Mouse (Mus musculus): ENCODE measurements at regions not wholly inside any gene's neighbourhood (a gene's known extent, or its start where the extent isn't known, plus 50 kb on each side); places are given as distances from the start of the nearest gene placed in this dataset.

DNA sequence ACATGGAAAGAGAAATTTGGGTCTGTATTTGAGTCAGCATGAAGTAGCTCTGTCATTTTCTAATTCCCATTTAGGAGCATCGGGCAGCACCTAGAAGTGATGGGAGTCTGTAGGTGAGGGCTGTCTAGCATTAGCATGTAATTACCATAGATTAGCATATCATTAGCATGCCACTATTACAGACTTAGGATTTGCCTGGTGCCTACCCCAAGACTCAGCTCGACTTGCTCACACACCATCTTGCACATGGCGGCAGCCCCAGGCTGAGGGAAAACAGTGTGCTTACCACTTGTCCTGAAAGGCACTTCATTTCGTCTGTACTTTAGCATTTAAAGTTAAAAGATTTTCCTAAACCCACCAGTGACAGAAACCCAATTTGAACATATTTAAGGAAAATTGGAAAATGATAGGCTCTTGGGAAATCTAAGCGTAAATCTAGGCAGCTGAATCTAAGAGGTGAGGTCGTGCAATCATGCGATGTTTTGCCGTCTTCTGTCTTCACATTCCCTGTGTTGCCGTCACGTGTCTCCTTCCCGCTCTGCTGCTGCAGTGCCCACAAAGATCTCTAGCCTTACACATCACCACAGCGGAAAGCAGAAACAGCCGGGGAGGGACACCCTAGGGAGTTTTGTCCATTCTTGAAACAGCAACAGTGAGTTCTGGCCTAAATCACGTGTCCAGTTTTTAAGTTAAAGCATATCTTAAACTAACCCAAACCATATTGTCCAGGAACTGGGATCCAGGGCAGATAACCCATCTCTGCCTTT, 101.2 kb upstream of the Tsc22d1 start:
- peaks cover 4% of the 10 kb centered on the region; the same call in 1 of the 2 replicates for H3K4me1 ChIP-seq
- 73% methylated on average over 14 of the region's 14 CpGs for whole genome bisulfite sequencing
- no peak for DNase-seq (ENCODE audit: low spot score)

GRCm38 (mm10) chr14:76318438-76318837, 96.3 kb upstream of the Tsc22d1 start:
- WGBS = 84% methylated on average over 5 of the region's 5 CpGs
- Histone ChIP-seq H3K36me3 (no peaks in the 10 kb centered on the region), H3K27ac (no peak overlapping the region), H3K27me3 (ENCODE audit: insufficient read depth, poor library complexity, severe bottlenecking) (no peaks in the 10 kb centered on the region), H3K4me1 (peaks cover 3% of the 10 kb centered on the region; the same call in 1 of the 2 replicates), H3K4me3 (no peak overlapping the region), H3K9me3 (0 out of 2 replicates have a peak, but pooled peaks cover 2% of the 10 kb centered on the region)
- DNase-seq (ENCODE audit: low spot score) = no peak

More for the DNA sequence above, 101.2 kb upstream of the Tsc22d1 start:
- Histone ChIP-seq H3K27ac (no peak overlapping the region), H3K27me3 (ENCODE audit: insufficient read depth, poor library complexity, severe bottlenecking) (0 out of 2 replicates have a peak, but pooled peaks cover 4% of the 10 kb centered on the region), H3K36me3 (no peaks in the 10 kb centered on the region), H3K4me3 (no peak overlapping the region), H3K9me3 (0 out of 2 replicates have a peak, but pooled peaks cover 2% of the 10 kb centered on the region)

DNA sequence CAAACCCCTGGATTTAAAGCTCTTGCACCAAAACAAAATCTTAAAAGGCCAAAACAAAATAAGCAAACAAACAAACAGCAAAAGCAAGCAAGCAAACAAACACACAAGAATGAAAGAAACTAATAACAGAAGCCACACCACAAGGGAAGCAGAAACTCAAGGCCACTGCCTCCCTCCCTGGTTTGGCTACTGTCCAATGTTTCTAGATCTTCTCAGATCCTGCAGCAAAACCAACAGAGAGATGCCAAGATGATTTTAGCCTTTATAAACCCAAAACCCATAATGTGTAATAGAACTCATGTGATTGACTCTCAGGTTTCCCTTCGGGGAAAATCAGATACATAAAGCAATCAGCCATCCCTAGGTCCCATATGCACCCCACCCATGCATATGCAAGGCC, 90.5 kb upstream of the Tsc22d1 start:
- Histone ChIP-seq H3K4me3 (no peak overlapping the region), H3K27me3 (ENCODE audit: insufficient read depth, poor library complexity, severe bottlenecking) (no peaks in the 10 kb centered on the region), H3K9me3 (no peaks in the 10 kb centered on the region), H3K4me1 (no peaks in the 10 kb centered on the region; the same call in 1 of the 2 replicates), H3K27ac (no peak overlapping the region), H3K36me3 (no peaks in the 10 kb centered on the region)
- 78% methylated on average over 1 of the region's 1 CpGs for WGBS
- DNase-seq (ENCODE audit: low spot score) = no peak

DNA sequence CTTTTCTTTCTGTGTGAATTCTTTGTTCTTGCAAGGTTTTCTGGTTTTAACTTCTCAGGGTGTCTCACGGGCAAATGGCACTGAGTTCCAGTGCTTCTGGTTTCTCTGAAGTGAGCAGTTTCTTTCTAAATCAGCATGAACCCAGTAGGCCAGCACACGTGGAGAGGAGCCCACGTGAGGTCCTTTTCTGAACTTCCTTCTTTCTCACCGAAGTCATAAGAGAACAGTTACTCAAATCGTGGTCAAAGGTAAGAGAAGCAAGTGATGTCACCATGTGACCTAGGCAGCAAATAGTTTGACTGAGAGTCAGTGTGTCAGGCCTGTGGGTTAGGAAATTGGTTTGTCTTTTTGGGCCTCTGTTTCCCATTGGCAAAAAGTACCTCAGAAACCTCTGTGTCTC, 84.8 kb upstream of the Tsc22d1 start:
- Histone ChIP-seq H3K27ac (no peak overlapping the region), H3K27me3 (ENCODE audit: insufficient read depth, poor library complexity, severe bottlenecking) (no peaks in the 10 kb centered on the region), H3K4me3 (no peak overlapping the region), H3K4me1 (peaks cover 16% of the 10 kb centered on the region; the same call in 1 of the 2 replicates), H3K36me3 (no peaks in the 10 kb centered on the region), H3K9me3 (no peaks in the 10 kb centered on the region)
- WGBS = 74% methylated on average over 5 of the region's 5 CpGs
- DNase-seq (ENCODE audit: low spot score) = no peak

GRCm38 (mm10) chr14:76331497-76332335, 83.0 kb upstream of the Tsc22d1 start:
- Histone ChIP-seq H3K36me3 (no peaks in the 10 kb centered on the region), H3K4me3 (no peak overlapping the region), H3K27ac (no peak overlapping the region), H3K4me1 (peaks cover 21% of the 10 kb centered on the region; the same call in 1 of the 2 replicates), H3K27me3 (ENCODE audit: insufficient read depth, poor library complexity, severe bottlenecking) (no peaks in the 10 kb centered on the region), H3K9me3 (no peaks in the 10 kb centered on the region)
- 63% methylated on average over 11 of the region's 11 CpGs for WGBS
- DNase-seq (ENCODE audit: low spot score) = no peak

DNA sequence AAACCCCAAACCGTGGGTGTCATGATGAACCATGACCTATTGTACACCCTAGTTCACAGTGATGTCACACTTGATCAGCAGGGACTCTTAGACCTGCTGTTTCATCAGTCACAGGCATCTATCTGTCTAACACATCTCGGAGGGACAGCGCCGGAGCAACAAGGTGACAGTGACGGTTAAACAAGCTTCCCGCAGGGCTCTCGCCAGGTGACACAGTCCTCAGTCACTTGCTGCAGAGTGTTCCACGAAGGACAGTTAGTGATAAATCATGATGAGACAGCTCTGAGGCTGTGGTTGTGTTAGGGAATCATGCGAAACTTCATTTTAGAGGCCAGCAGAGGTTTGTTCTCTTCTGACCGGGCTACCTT, 82.4 kb upstream of the Tsc22d1 start:
- Histone ChIP-seq H3K9me3 (no peaks in the 10 kb centered on the region), H3K27me3 (ENCODE audit: insufficient read depth, poor library complexity, severe bottlenecking) (no peaks in the 10 kb centered on the region), H3K27ac (no peak overlapping the region), H3K4me3 (no peak overlapping the region), H3K4me1 (peaks cover 21% of the 10 kb centered on the region; the same call in 1 of the 2 replicates), H3K36me3 (no peaks in the 10 kb centered on the region)
- DNase-seq (ENCODE audit: low spot score) = no peak
- whole genome bisulfite sequencing = 64% methylated on average over 10 of the region's 10 CpGs

- H3K27me3 ChIP-seq (ENCODE audit: insufficient read depth, poor library complexity, severe bottlenecking) = no peaks in the 10 kb centered on the region
- no peak overlapping the region for H3K4me3 ChIP-seq
- H3K9me3 ChIP-seq = no peaks in the 10 kb centered on the region
- H3K36me3 ChIP-seq = no peaks in the 10 kb centered on the region
- H3K4me1 ChIP-seq = 0 out of 2 replicates have a peak, but pooled peaks cover under 1% of the 10 kb centered on the region
- H3K27ac ChIP-seq = no peak overlapping the region
- no peak for DNase-seq (ENCODE audit: low spot score)
- 88% methylated on average over 7 of the region's 7 CpGs for WGBS
These were observed 74.0 kb upstream of the Tsc22d1 start for GRCm38 (mm10) chr14:76340789-76341188.

GRCm38 (mm10) chr14:76341226-76341625, 73.5 kb upstream of the Tsc22d1 start:
- H3K36me3 ChIP-seq = no peaks in the 10 kb centered on the region
- no peak overlapping the region for H3K27ac ChIP-seq
- 81% methylated on average over 10 of the region's 10 CpGs for WGBS
- no peaks in the 10 kb centered on the region for H3K9me3 ChIP-seq
- no peaks in the 10 kb centered on the region for H3K27me3 ChIP-seq (ENCODE audit: insufficient read depth, poor library complexity, severe bottlenecking)
- no peaks in the 10 kb centered on the region for H3K4me1 ChIP-seq
- H3K4me3 ChIP-seq = no peak overlapping the region
- DNase-seq (ENCODE audit: low spot score) = no peak

DNA sequence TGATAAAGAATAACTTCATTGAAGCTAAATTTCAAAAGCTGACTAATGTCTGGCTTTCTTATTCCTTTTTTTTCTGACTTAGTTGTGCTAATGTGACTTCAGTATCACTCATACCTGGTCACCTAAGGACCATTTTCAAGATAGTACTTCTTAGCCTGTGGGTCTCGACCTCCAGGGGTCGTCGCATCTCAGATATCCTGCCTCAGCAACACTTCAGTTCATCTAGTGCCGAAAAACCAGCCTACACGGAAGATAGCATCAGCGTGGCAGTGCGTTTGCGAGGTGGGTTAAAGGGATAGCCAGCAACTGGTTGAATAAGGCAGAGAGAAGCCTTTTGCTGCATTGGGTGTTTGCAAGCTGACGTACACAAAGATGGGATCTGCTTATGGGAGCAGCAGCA, 62.9 kb upstream of the Tsc22d1 start:
- Histone ChIP-seq H3K27ac (no peak overlapping the region), H3K27me3 (ENCODE audit: insufficient read depth, poor library complexity, severe bottlenecking) (no peaks in the 10 kb centered on the region), H3K36me3 (no peaks in the 10 kb centered on the region), H3K4me1 (0 out of 2 replicates have a peak, but pooled peaks cover 3% of the 10 kb centered on the region), H3K4me3 (no peak overlapping the region), H3K9me3 (no peaks in the 10 kb centered on the region)
- 50% methylated on average over 9 of the region's 9 CpGs for WGBS
- DNase-seq (ENCODE audit: low spot score) = no peak

GRCm38 (mm10) chr14:76356161-76356560, 58.6 kb upstream of the Tsc22d1 start:
- Histone ChIP-seq H3K9me3 (no peaks in the 10 kb centered on the region), H3K4me1 (0 out of 2 replicates have a peak, but pooled peaks cover 3% of the 10 kb centered on the region), H3K4me3 (no peak overlapping the region), H3K36me3 (no peaks in the 10 kb centered on the region), H3K27me3 (ENCODE audit: insufficient read depth, poor library complexity, severe bottlenecking) (no peaks in the 10 kb centered on the region), H3K27ac (no peak overlapping the region)
- no peak for DNase-seq (ENCODE audit: low spot score)
- WGBS = 71% methylated on average over 2 of the region's 2 CpGs

DNA sequence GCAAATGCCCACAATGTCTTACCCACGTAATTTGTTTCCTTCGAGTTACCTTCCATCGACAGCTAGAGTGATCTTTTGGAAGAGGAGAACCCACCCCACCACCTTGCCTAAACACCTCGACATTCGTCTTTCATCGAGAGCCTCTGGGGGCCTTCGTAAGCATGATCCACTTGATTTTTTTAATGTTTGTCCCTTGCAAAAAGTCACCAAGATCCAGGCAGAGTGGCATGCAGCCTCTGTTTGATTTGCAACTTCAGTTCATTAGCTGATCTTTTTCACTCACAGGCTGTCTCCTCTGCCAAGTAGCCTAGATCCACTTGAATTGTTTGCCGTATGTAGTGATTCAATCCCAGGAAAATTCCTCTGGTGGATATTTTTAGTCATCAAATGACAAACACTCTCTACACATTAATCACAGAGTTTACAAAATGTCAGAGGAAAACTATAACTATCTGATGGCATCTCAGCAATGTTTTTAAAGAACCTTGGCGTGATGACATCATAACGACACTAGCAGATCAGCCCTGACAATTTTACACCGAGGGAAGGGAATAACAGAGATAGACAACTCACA, 54.8 kb upstream of the Tsc22d1 start:
- H3K27ac ChIP-seq = no peak overlapping the region
- DNase-seq (ENCODE audit: low spot score) = no peak
- no peaks in the 10 kb centered on the region for H3K27me3 ChIP-seq (ENCODE audit: insufficient read depth, poor library complexity, severe bottlenecking)
- 82% methylated on average over 11 of the region's 11 CpGs for WGBS
- H3K4me1 ChIP-seq = no peaks in the 10 kb centered on the region
- no peak overlapping the region for H3K4me3 ChIP-seq
- H3K36me3 ChIP-seq = no peaks in the 10 kb centered on the region
- no peaks in the 10 kb centered on the region for H3K9me3 ChIP-seq

DNA sequence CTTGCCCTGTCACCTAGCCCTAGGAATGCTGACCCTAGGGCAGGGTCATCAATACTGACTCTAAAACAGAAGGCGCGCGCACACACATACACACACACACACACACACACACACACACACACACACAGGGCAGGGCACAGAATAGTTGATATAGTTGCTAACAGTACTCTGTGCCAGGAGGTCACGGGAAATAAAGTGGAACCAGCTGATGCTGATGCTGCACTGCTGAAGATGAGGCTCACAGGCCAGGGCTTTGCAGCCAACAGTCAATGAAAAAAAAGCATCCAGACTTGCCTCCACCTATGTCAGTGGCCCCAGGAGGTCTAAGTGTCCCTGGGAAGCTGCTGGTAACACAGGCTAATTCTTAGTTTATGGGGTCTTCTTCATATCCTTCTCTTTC, 50.7 kb upstream of the Tsc22d1 start:
- 79% methylated on average over 4 of the region's 4 CpGs for WGBS

More for the DNA sequence above, 50.7 kb upstream of the Tsc22d1 start:
- no peaks in the 10 kb centered on the region for H3K9me3 ChIP-seq
- peaks cover 8% of the 10 kb centered on the region; the same call in 1 of the 2 replicates for H3K4me1 ChIP-seq
- H3K4me3 ChIP-seq = no peak overlapping the region
- H3K36me3 ChIP-seq = no peaks in the 10 kb centered on the region
- H3K27ac ChIP-seq = no peak overlapping the region
- H3K27me3 ChIP-seq (ENCODE audit: insufficient read depth, poor library complexity, severe bottlenecking) = no peaks in the 10 kb centered on the region
- DNase-seq (ENCODE audit: low spot score) = no peak

Data from heart, embryonic 10.5 days (tissue).